Mouse (Mus musculus) E14TG2a.4 (cell line): ENCODE results near the gene Cntnap4.

Experiments
- H3K27me3 ChIP-seq: 2 replicates; pipeline ENCODE4 v1.6.1; 2014; ENCODE audit warnings: low read length, control low read depth; ENCODE audit not compliant: insufficient read depth
- H3K36me3 ChIP-seq: 2 replicates; pipeline ENCODE4 v1.6.1; 2014; ENCODE audit warnings: low read length, control low read depth; ENCODE audit not compliant: insufficient read depth
- H3K4me1 ChIP-seq: replicated peaks from 2 replicates; pipeline ENCODE4 v1.6.1; 2014; ENCODE audit warnings: low read depth, low read length, control low read depth
- H3K4me3 ChIP-seq: replicated peaks from 2 replicates; pipeline ENCODE4 v1.5.1; 2014; ENCODE audit warnings: mild to moderate bottlenecking, low read length
- H3K9me3 ChIP-seq: 2 replicates; pipeline ENCODE4 v1.6.1; 2014; ENCODE audit warnings: low read length, control low read depth
- CTCF ChIP-seq: conservative IDR thresholded peaks from 2 replicates; pipeline ENCODE4 v1.5.1; 2014; ENCODE audit warnings: low read length
- NANOG ChIP-seq: IDR thresholded peaks from 2 replicates; pipeline ENCODE4 v1.6.1; 2014; ENCODE audit warnings: borderline replicate concordance, low read length, mixed read lengths
- POU5F1 ChIP-seq: IDR thresholded peaks from 2 replicates; pipeline ENCODE4 v1.6.1; 2014; ENCODE audit warnings: low read length, borderline replicate concordance

Gene Cntnap4

DNA sequence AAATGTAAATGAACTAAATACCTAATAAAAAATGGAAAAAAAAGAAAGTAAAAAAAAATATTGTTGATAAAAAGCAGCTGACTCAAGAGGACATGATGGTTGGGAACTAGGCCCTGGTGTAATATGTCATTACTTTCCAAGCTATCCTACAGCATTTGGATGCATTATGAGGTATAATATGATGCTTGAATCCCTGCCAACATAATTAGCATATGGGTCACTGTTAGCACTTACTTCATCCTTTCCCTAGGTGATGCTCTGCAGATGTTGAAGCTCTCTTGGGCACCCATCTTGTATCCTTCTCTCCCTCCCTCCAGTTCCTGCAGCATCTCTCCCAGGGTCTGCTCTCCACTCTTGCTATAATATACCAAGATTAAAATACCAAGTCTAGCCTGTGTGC, 341.6 kb downstream of the Cntnap4 start:
- Histone ChIP-seq H3K27me3 (no peaks in the 10 kb centered on the region), H3K4me3 (no peak overlapping the region), H3K4me1 (no peaks in the 10 kb centered on the region), H3K9me3 (no peaks in the 10 kb centered on the region), H3K36me3 (no peaks in the 10 kb centered on the region)
- TF ChIP-seq POU5F1 (no peak), CTCF (no peak), NANOG (no peak)

DNA sequence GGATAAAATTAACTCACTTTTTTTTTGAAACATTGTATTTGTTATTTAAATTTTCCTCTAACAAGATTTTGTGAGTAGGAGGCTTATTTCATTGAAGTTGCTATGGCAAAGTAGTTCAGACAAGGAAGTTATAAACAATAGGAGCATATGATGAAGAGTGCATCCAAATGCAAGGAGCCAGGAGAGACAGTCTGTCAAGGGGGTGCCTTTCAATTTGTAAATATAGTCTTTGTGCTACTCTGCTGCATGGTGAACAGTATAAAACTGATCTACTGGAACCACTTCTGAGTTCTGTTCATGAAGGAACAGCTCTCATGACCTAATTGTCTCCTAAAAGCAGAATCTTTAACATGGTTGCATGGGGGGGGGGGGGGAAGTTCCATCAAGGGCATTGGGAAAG, 352.3 kb downstream of the Cntnap4 start:
- TF ChIP-seq CTCF, result no peak
- TF ChIP-seq NANOG, result no peak
- TF ChIP-seq POU5F1, result no peak
- H3K36me3 ChIP-seq, result no peaks in the 10 kb centered on the region
- no peak overlapping the region for H3K4me3 ChIP-seq
- H3K4me1 ChIP-seq, result no peaks in the 10 kb centered on the region
- no peaks in the 10 kb centered on the region for H3K27me3 ChIP-seq
- H3K9me3 ChIP-seq, result no peaks in the 10 kb centered on the region

DNA sequence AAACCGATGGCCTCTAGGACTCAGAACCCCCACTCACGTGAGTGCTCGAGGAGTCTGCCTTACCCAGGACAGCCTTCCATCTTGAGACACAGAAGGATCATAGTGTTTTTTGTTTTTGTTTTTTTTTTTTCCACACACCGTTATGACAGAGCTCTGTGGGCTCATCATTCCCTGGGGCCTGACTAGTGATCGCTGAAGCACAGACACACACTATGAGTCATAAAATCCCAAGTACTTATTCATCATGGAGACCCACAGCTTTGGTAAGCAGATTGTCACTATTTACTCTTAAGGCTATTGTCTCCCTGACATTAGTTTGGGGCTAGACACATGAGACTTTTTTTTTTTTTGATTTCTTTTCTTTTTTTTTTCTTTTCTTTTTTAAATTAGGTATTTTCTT, 352.9 kb downstream of the Cntnap4 start:
- Histone ChIP-seq H3K36me3 (no peaks in the 10 kb centered on the region), H3K27me3 (no peaks in the 10 kb centered on the region), H3K4me3 (no peak overlapping the region), H3K4me1 (no peaks in the 10 kb centered on the region), H3K9me3 (no peaks in the 10 kb centered on the region)
- no peak for TF ChIP-seq CTCF
- TF ChIP-seq NANOG, result no peak
- no peak for TF ChIP-seq POU5F1
